Mouse (Mus musculus): ENCODE data around the gene Sacm1l.

DNA sequence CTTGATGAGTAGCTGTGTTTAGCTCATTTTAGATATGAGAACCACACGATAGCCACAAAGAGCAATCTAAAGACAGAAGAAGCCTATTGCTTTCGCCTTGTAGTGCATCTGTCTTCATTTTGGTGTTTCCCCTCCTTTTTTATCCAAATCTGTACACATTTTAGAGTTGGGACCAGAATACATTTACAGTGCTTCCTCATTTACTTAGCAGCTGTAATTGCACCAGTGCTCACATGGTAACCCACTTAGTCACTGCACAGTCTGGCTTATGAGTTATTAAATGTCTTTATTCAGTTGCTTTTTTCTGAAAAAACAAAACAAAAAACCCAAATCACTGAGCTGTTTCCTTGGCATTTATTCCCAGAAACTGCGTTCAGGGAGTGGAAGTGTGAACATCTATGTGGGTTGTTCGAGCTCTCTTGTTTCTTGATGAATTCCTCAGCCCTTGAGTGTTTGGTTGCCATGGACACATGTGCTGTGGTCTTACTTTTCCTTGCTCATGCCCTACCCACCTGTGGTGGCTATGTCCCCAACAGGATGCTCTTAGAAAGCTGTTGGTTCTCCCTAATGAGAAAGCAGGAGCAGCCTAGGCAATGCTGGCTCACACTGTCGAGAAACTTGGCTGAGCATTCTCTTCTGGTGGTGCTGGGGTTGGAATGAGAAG is 26.3 kb upstream of the Sacm1l start:
- no peak for TF ChIP-seq CTCF (IDR thresholded peaks at IDR 0.05; ENCODE audit: low read depth, low read length)
- no peak for TF ChIP-seq POLR2A (IDR thresholded peaks at IDR 0.05; ENCODE audit: extremely low read depth, insufficient read depth, low read length)

Measured in liver, adult 2 months (tissue).